Mouse (Mus musculus) ES-E14 (cell line): ENCODE results near the gene Gramd1c. TPM values are rescaled to one million over a fixed set of nuclear protein-coding genes. Genes with fewer than 3 reads are reported as not detected.

Experiments used
- DNase-seq: peaks from one replicate; pipeline ENCODE4 v3.0.0-alpha.2; 2013; ENCODE audit warnings: low read depth, low spot score
- H3K27ac ChIP-seq: 2 replicates; pipeline ENCODE4 v1.5.1; 2012; ENCODE audit warnings: low read depth, mild to moderate bottlenecking, low read length, moderate library complexity, mixed read lengths; ENCODE audit not compliant: poor library complexity, insufficient read depth, severe bottlenecking
- H3K36me3 ChIP-seq: 2 replicates; pipeline ENCODE4 v1.6.1; 2012; ENCODE audit warnings: mild to moderate bottlenecking, low read length, moderate library complexity, mixed read lengths; ENCODE audit not compliant: control insufficient read depth, poor library complexity, insufficient read depth, severe bottlenecking
- H3K4me1 ChIP-seq, 2 experiments: fragments of 150-350 bp in 1 of 2; sonication (generic) in 1 of 2; 2 replicates each; pipeline ENCODE4 v1.6.1; 2012; ENCODE audit warnings: low read length in 2 of 2, mild to moderate bottlenecking in 1 of 2, mixed read lengths in 1 of 2; ENCODE audit not compliant: control insufficient read depth in 2 of 2, insufficient read depth in 2 of 2, poor library complexity in 1 of 2
- H3K4me3 ChIP-seq, 2 experiments: fragments of 150-350 bp in 1 of 2; sonication (generic) in 1 of 2; 2 replicates each; pipeline ENCODE4 v1.5.1; 2012; ENCODE audit warnings: low read length in 2 of 2, low read depth in 1 of 2, mild to moderate bottlenecking in 1 of 2, mixed read lengths in 1 of 2; ENCODE audit not compliant: insufficient read depth in 1 of 2, poor library complexity in 1 of 2, severe bottlenecking in 1 of 2
- H3K9ac ChIP-seq: 2 replicates; pipeline ENCODE4 v1.6.1; 2012; ENCODE audit warnings: low read depth, mild to moderate bottlenecking, low read length, mixed read lengths; ENCODE audit not compliant: poor library complexity, insufficient read depth, severe bottlenecking
- H3K9me3 ChIP-seq: fragments of 150-350 bp; sonication (generic); 2 replicates; pipeline ENCODE4 v1.6.1; 2012; ENCODE audit warnings: low read depth, mild to moderate bottlenecking, low read length; ENCODE audit not compliant: control insufficient read depth, insufficient read depth
- CHD2 ChIP-seq: IDR thresholded peaks from 2 replicates; pipeline ENCODE4 v1.6.1; 2014; ENCODE audit warnings: mild to moderate bottlenecking, low read depth, low read length, inconsistent platforms
- HCFC1 ChIP-seq: IDR thresholded peaks from 2 replicates; pipeline ENCODE4 v1.6.1; 2012; ENCODE audit warnings: low read length, inconsistent platforms, borderline replicate concordance; ENCODE audit not compliant: insufficient read depth
- MAFK ChIP-seq: IDR thresholded peaks from 2 replicates; pipeline ENCODE4 v1.6.1; 2014; ENCODE audit warnings: mild to moderate bottlenecking, low read depth, low read length, inconsistent platforms; ENCODE audit not compliant: insufficient read depth
- ZC3H11A ChIP-seq: IDR thresholded peaks from 2 replicates; pipeline ENCODE4 v1.6.1; 2012; ENCODE audit warnings: low read depth, mild to moderate bottlenecking, inconsistent platforms, low read length, borderline replicate concordance
- ZNF384 ChIP-seq: IDR thresholded peaks from 2 replicates; pipeline ENCODE4 v1.6.1; 2012; ENCODE audit warnings: low read depth, low read length, inconsistent platforms
- in situ Hi-C, 2 experiments: fragments of 600-800 bp; cut with MboI; formaldehyde crosslinking; loops; one replicate each; pipeline ENCODE4 v1.15.1; 2025; ENCODE audit warnings: low sequenced_read_pairs in 2 of 2, inconsistent platforms in 1 of 2; ENCODE audit not compliant: unreplicated experiment in 2 of 2
- total RNA-seq: library from RNA; depleted of rRNA; stranded (reverse); fragments of 300-350 nt; gene quantifications from 2 replicates; pipeline ENCODE4 v1.2.3, GENCODE M21; 2012

The Gramd1c gene
- total RNA-seq, 1 experiment: 0.94 TPM

- Histone ChIP-seq H3K4me1 (peaks cover 0 to 2% of the 10 kb centered on the region in 2 experiments; a peak in 1 of 4 replicates), H3K9ac (peak overlapping the region; percentile 58), H3K9me3 (no peaks in the 10 kb centered on the region), H3K27ac (no peak overlapping the region), H3K4me3 (peak overlapping the region; percentile 27 to 73), H3K36me3 (no peaks in the 10 kb centered on the region)
- TF ChIP-seq HCFC1: no peak
- no peak for DNase-seq
- in situ Hi-C loops: no loop called here
Observed at GRCm38 (mm10) chr16:43980110-43980609, 83.0 kb downstream of the Gramd1c start.

- TF ChIP-seq CHD2 (no peak), ZNF384 (no peak), MAFK (no peak), HCFC1 (no peak), ZC3H11A (no peak)
- peaks cover 0 to 2% of the 10 kb centered on the region in 2 experiments; a peak in 1 of 4 replicates for H3K4me1 ChIP-seq
- H3K4me3 ChIP-seq: peak within 1 kb of the TSS; percentile 73 to 76
- peak within 1 kb of the TSS; percentile 58 for H3K9ac ChIP-seq
- DNase-seq: no peak
- H3K27ac ChIP-seq: no peak within 1 kb of the TSS
- in situ Hi-C loops: no loop called here
- no peaks in the 10 kb centered on the region for H3K9me3 ChIP-seq
- no peaks in the 10 kb centered on the region for H3K36me3 ChIP-seq
Observed at GRCm38 (mm10) chr16:43979328-43980109, 83.6 kb downstream of the Gramd1c start, which contains the start of gene Zdhhc23. Gene Zdhhc23 (minus strand): TSS chr16:43979791.

GRCm38 (mm10) chr16:43979010-43979327 is 84.2 kb downstream of the Gramd1c start:
- Histone ChIP-seq H3K27ac (no peak overlapping the region), H3K9me3 (no peaks in the 10 kb centered on the region)

GRCm38 (mm10) chr16:43973606-43974220 is 89.4 kb downstream of the Gramd1c start:
- DNase-seq: no peak
- in situ Hi-C loops: no loop called here
- TF ChIP-seq CHD2 (no peak), ZC3H11A (no peak), ZNF384 (no peak), MAFK (no peak), HCFC1 (no peak)

More at GRCm38 (mm10) chr16:43979010-43979327, 84.2 kb downstream of the Gramd1c start:
- no peaks in the 10 kb centered on the region for H3K36me3 ChIP-seq
- peaks cover 0 to 2% of the 10 kb centered on the region in 2 experiments; a peak in 2 of 4 replicates for H3K4me1 ChIP-seq
- DNase-seq: no peak
- H3K9ac ChIP-seq: no peak overlapping the region
- in situ Hi-C loops: no loop called here
- TF ChIP-seq HCFC1 (no peak), MAFK (no peak), ZC3H11A (no peak), CHD2 (no peak), ZNF384 (no peak)
- peak overlapping the region; percentile 73 to 76 for H3K4me3 ChIP-seq

More at GRCm38 (mm10) chr16:43973606-43974220, 89.4 kb downstream of the Gramd1c start:
- Histone ChIP-seq H3K27ac (no peak overlapping the region), H3K4me3 (no peak overlapping the region), H3K36me3 (no peaks in the 10 kb centered on the region), H3K4me1 (no peaks in the 10 kb centered on the region; a peak in 1 of 4 replicates), H3K9ac (no peak overlapping the region), H3K9me3 (no peaks in the 10 kb centered on the region)
